Mouse (Mus musculus) lung, embryonic 15.5 days (tissue): ENCODE data around the gene Spdya. TPM values are rescaled to one million over a fixed set of nuclear protein-coding genes. Genes with fewer than 3 reads are reported as not detected.
"Not testable (repeated sequence)": the region's sequence is repeated elsewhere in the genome, so short reads cannot be mapped to it uniquely, and the experiment has no call there.

ENCODE experiments used
- ATAC-seq: fragments of 200-750 bp; cut with Nextera tagmentation; 2 replicates; pipeline ENCODE4 v1.8.0; 2017; ENCODE audit warnings: moderate number of reproducible peaks, borderline replicate concordance; ENCODE audit not compliant: low FRiP score, low TSS enrichment; ENCODE audit errors: extremely low read depth
- H3K27ac ChIP-seq: fragments of 300-500 bp; sonication (generic); 2 replicates; pipeline ENCODE4 v1.5.1; 2015; ENCODE audit warnings: moderate library complexity, mild to moderate bottlenecking, inconsistent platforms
- H3K27me3 ChIP-seq: fragments of 300-500 bp; sonication (generic); 2 replicates; pipeline ENCODE4 v1.6.1; 2015; ENCODE audit warnings: inconsistent platforms
- H3K36me3 ChIP-seq: fragments of 300-500 bp; sonication (generic); 2 replicates; pipeline ENCODE4 v1.6.1; 2015; ENCODE audit warnings: inconsistent platforms
- H3K4me1 ChIP-seq: fragments of 300-500 bp; sonication (generic); 2 replicates; pipeline ENCODE4 v1.6.1; 2015; ENCODE audit warnings: inconsistent platforms
- H3K4me2 ChIP-seq: fragments of 300-500 bp; sonication (generic); 2 replicates; pipeline ENCODE4 v1.6.1; 2015; ENCODE audit warnings: inconsistent platforms, mild to moderate bottlenecking, moderate library complexity
- H3K4me3 ChIP-seq: fragments of 300-500 bp; sonication (generic); 2 replicates; pipeline ENCODE4 v1.5.1; 2015; ENCODE audit warnings: mild to moderate bottlenecking, inconsistent platforms
- H3K9ac ChIP-seq: fragments of 300-500 bp; sonication (generic); 2 replicates; pipeline ENCODE4 v1.6.1; 2015; ENCODE audit warnings: inconsistent platforms
- H3K9me3 ChIP-seq: fragments of 300-500 bp; sonication (generic); 2 replicates; pipeline ENCODE4 v1.6.1; 2016; ENCODE audit warnings: inconsistent platforms
- WGBS: fragments of 180-500 bp; shearing (Covaris S2); methylation state at CpG from one replicate; pipeline ENCODE4 v1.1.7; 2015; 5-methylcytosine and 5-hydroxymethylcytosine counted together
- polyA plus RNA-seq: library from polyadenylated mRNA; unstranded; fragments of >200 nt; fragmentation: Nextera tagmentation; extraction: Ambion mirVana; gene quantifications from 2 replicates; pipeline ENCODE4 v1.2.1, GENCODE M21; 2015

The Spdya gene
- polyA plus RNA-seq, 1 experiment from 2014 or later: 0.84 TPM

DNA sequence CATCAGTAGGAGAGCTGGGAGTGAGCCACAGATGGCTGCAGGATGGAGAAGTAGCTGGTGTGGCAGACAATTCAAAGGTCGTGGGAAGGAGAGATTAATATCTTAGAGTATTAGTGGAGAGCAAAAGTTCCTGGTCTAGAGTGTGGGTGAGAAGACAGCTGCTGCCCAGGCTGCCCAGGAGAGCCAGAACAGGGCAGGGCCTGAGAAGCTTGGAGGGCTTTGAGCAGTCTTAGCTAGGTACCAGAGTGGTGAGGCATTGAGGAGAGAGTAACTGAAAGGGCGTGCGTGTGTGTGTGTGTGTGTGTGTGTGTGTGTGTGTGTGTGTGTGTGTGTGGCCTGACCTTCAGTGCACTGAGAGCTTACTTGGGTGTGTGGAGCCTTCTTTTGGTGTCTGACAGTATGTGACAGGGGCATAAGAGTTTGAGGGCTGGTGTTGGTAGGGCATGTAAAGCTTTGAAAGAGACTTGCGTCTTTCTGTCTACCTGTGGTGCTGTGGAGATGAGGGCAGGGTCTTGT is 85.9 kb downstream of the Spdya start:
- H3K9me3 ChIP-seq: no peaks in the 10 kb centered on the region
- H3K4me3 ChIP-seq: no peak overlapping the region
- peaks cover 94% of the 10 kb centered on the region for H3K36me3 ChIP-seq
- no peak overlapping the region for H3K27ac ChIP-seq
- H3K4me2 ChIP-seq: no peak overlapping the region
- no peak for ATAC-seq
- no peak overlapping the region for H3K9ac ChIP-seq
- no peaks in the 10 kb centered on the region for H3K27me3 ChIP-seq
- 92% methylated on average over 4 of the region's 4 CpGs for WGBS
- H3K4me1 ChIP-seq: no peaks in the 10 kb centered on the region

GRCm38 (mm10) chr17:71639056-71639455 is 87.2 kb downstream of the Spdya start:
- H3K36me3 ChIP-seq: peaks cover 88% of the 10 kb centered on the region
- ATAC-seq: not testable (repeated sequence)
- 64% methylated on average over 5 of the region's 5 CpGs for WGBS

More at GRCm38 (mm10) chr17:71639056-71639455, 87.2 kb downstream of the Spdya start:
- H3K27ac ChIP-seq, H3K4me2 ChIP-seq, H3K27me3 ChIP-seq, H3K9ac ChIP-seq, H3K4me1 ChIP-seq, H3K9me3 ChIP-seq, H3K4me3 ChIP-seq: not testable (repeated sequence)

Other genes with a start within 250 kb of the Spdya start
- 6.2 and 6.9 TPM in 2 replicates for gene Emilin2, start 240.1 kb upstream of the Spdya start, polyA plus RNA-seq
- 2.9 and 3.9 TPM in 2 replicates for gene Gm4707, start 92.1 kb upstream of the Spdya start, polyA plus RNA-seq
- 62.4 and 68.3 TPM in 2 replicates for gene Smchd1, start 76.7 kb upstream of the Spdya start, polyA plus RNA-seq
- gene Ndc80, start 25.2 kb upstream of the Spdya start, polyA plus RNA-seq: 57.4 and 59.4 TPM in 2 replicates
- gene Wdr43, start 63.8 kb downstream of the Spdya start, polyA plus RNA-seq: 66.9 and 73.0 TPM in 2 replicates
- 1.6 and 2.1 TPM in 2 replicates for gene Togaram2, start 121.2 kb downstream of the Spdya start, polyA plus RNA-seq
- gene Pcare, start 200.8 kb downstream of the Spdya start, polyA plus RNA-seq: not detected in 2 replicates
- gene Clip4, start 216.4 kb downstream of the Spdya start, polyA plus RNA-seq: 6.0 and 6.6 TPM in 2 replicates